Mouse (Mus musculus): ENCODE measurements around the gene Ly6g5b.

Gene Ly6g5b

GRCm38 (mm10) chr17:35079778-35080177 lies 35.5 kb downstream of the Ly6g5b start:
- DNase-seq (ENCODE audit: low spot score) = no peak

- no peak for DNase-seq (ENCODE audit: low spot score)
These were observed 37.4 kb downstream of the Ly6g5b start, which contains the start of gene Ly6g6d for GRCm38 (mm10) chr17:35077786-35078233. TSS of gene Ly6g6d (minus strand) at chr17:35078065.

GRCm38 (mm10) chr17:35077285-35077684 lies 37.9 kb downstream of the Ly6g5b start:
- DNase-seq (ENCODE audit: low spot score) = no peak

GRCm38 (mm10) chr17:35076507-35077176 lies 38.6 kb downstream of the Ly6g5b start, which contains the start of gene Ly6g6e:
TSS of gene Ly6g6e (plus strand) at chr17:35076902.
- no peak for DNase-seq (ENCODE audit: low spot score)

GRCm38 (mm10) chr17:35074097-35074496 lies 41.1 kb downstream of the Ly6g5b start:
- DNase-seq (ENCODE audit: low spot score) = no peak

- DNase-seq (ENCODE audit: low spot score) = no peak
These were observed 43.8 kb downstream of the Ly6g5b start for GRCm38 (mm10) chr17:35071454-35071853.

GRCm38 (mm10) chr17:35070556-35071229 lies 44.5 kb downstream of the Ly6g5b start:
- no peak for DNase-seq (ENCODE audit: low spot score)

GRCm38 (mm10) chr17:35068213-35068914 lies 46.9 kb downstream of the Ly6g5b start:
- DNase-seq (ENCODE audit: low spot score) = no peak

GRCm38 (mm10) chr17:35066084-35066483 lies 49.1 kb downstream of the Ly6g5b start, which contains the start of gene Mpig6b:
TSS of gene Mpig6b (minus strand) at chr17:35066184.
- DNase-seq (ENCODE audit: low spot score) = no peak

GRCm38 (mm10) chr17:35064951-35065947 lies 50.0 kb downstream of the Ly6g5b start, which contains the start of gene Ly6g6c:
TSS of gene Ly6g6c (plus strand) at chr17:35065388.
- no peak for DNase-seq (ENCODE audit: low spot score)

GRCm38 (mm10) chr17:35064378-35064877 lies 50.8 kb downstream of the Ly6g5b start:
- DNase-seq (ENCODE audit: low spot score) = no peak

Measured in layer of hippocampus, adult 9-10 months (tissue).